Mouse (Mus musculus) thymus, postnatal 4 days (tissue): Measurements from ENCODE around the gene Ddx20.

ENCODE experiments used
- DNase-seq: peaks from one replicate; pipeline ENCODE4 v3.0.0; 2021

Ddx20 gene

GRCm38 (mm10) chr3:105704031-105705008 lies 16.9 kb upstream of the Ddx20 start, which contains the start of gene Inka2:
TSS of gene Inka2 (plus strand) at chr3:105704599.
- peak; percentile 83 for DNase-seq

GRCm38 (mm10) chr3:105703571-105703970 lies 16.2 kb upstream of the Ddx20 start:
- no peak for DNase-seq

- DNase-seq = no peak
Observed at GRCm38 (mm10) chr3:105701399-105701798, 14.0 kb upstream of the Ddx20 start.

GRCm38 (mm10) chr3:105700786-105701185 lies 13.4 kb upstream of the Ddx20 start:
- peak; percentile 37 for DNase-seq

GRCm38 (mm10) chr3:105699241-105699933 lies 12.0 kb upstream of the Ddx20 start:
- no peak for DNase-seq

- DNase-seq = no peak
Observed at GRCm38 (mm10) chr3:105698311-105698710, 10.9 kb upstream of the Ddx20 start.

- no peak for DNase-seq
Observed at GRCm38 (mm10) chr3:105697148-105697441, 9.7 kb upstream of the Ddx20 start.

GRCm38 (mm10) chr3:105696387-105697147 lies 9.2 kb upstream of the Ddx20 start:
- no peak for DNase-seq

GRCm38 (mm10) chr3:105695476-105696386 lies 8.4 kb upstream of the Ddx20 start:
- no peak for DNase-seq

- no peak for DNase-seq
Observed at GRCm38 (mm10) chr3:105693327-105694080, 6.1 kb upstream of the Ddx20 start.

- no peak for DNase-seq
Observed at GRCm38 (mm10) chr3:105688536-105688935, 1.2 kb upstream of the Ddx20 start.

- DNase-seq = no peak
Observed at GRCm38 (mm10) chr3:105686394-105687323, 715 bp downstream of the Ddx20 start.

- no peak for DNase-seq
Observed at GRCm38 (mm10) chr3:105680346-105680745, 7.0 kb downstream of the Ddx20 start.

GRCm38 (mm10) chr3:105675932-105676331 lies 11.4 kb downstream of the Ddx20 start:
- no peak for DNase-seq

GRCm38 (mm10) chr3:105674595-105675218 lies 12.7 kb downstream of the Ddx20 start:
- peak; percentile 62 for DNase-seq

- no peak for DNase-seq
Observed at GRCm38 (mm10) chr3:105670801-105671200, 16.6 kb downstream of the Ddx20 start.

GRCm38 (mm10) chr3:105669776-105670175 lies 17.6 kb downstream of the Ddx20 start:
- no peak for DNase-seq

- DNase-seq = no peak
Observed at GRCm38 (mm10) chr3:105668161-105668560, 19.2 kb downstream of the Ddx20 start.

GRCm38 (mm10) chr3:105666996-105667523 lies 20.3 kb downstream of the Ddx20 start:
- no peak for DNase-seq
